Comparison of ENCODE assay signal across 18 mouse cellular contexts in genomic region chr10:67654518-67654917, GRCm38 (mm10).
DNase-seq lines count a peak whose midpoint lies in the region; ATAC-seq and TF ChIP-seq lines count a peak whose summit lies in the region.
"Had no signal": no experiment of that assay in that cellular context is flagged by ENCODE, and none has a peak within 500 bp of the region (broad histone marks: within the 10 kb centered on the region; RNA-seq: fewer than 3 reads in every experiment).

No protein-coding gene starts in this region.

- no peak overlapping the region for H3K4me2 ChIP-seq in lung, embryonic 14.5 days
- H3K4me2 ChIP-seq: forebrain, embryonic 15.5 days; heart, embryonic 12.5 days; hindbrain, embryonic 15.5 days had no signal

- no peaks in the 10 kb centered on the region for H3K9me3 ChIP-seq in heart, embryonic 10.5 days
- no peaks in the 10 kb centered on the region for H3K9me3 ChIP-seq in lung, embryonic 14.5 days (ENCODE audit: low read depth, low read length)
- H3K9me3 ChIP-seq: forebrain, embryonic 15.5 days; heart, embryonic 12.5 days; hindbrain, embryonic 15.5 days had no signal

- no peaks in the 10 kb centered on the region; the same call in 1 of the 2 replicates for H3K27me3 ChIP-seq in heart, embryonic 10.5 days (ENCODE audit: insufficient read depth, poor library complexity, severe bottlenecking)
- H3K27me3 ChIP-seq in lung, embryonic 14.5 days (ENCODE audit: insufficient read depth, low read length): no peaks in the 10 kb centered on the region
- H3K27me3 ChIP-seq: forebrain, embryonic 15.5 days; heart, embryonic 12.5 days had no signal

- no peak for TF ChIP-seq CTCF in lung, embryonic 14.5 days (IDR thresholded peaks at IDR 0.05; ENCODE audit: low read depth)

- WGBS in heart, embryonic 10.5 days: 88% methylated on average over 10 of the region's 10 CpGs
- WGBS in lung, embryonic 14.5 days: 50% methylated on average over 10 of the region's 10 CpGs

- no peaks in the 10 kb centered on the region for H3K36me3 ChIP-seq in heart, embryonic 10.5 days
- H3K36me3 ChIP-seq in lung, embryonic 14.5 days (ENCODE audit: insufficient read depth): no peaks in the 10 kb centered on the region
- H3K36me3 ChIP-seq: forebrain, embryonic 15.5 days; heart, embryonic 12.5 days; hindbrain, embryonic 15.5 days had no signal

- no peaks in the 10 kb centered on the region for H3K4me1 ChIP-seq in heart, embryonic 10.5 days
- H3K4me1 ChIP-seq in lung, embryonic 14.5 days (ENCODE audit: insufficient read depth): no peaks in the 10 kb centered on the region
- H3K4me1 ChIP-seq: forebrain, embryonic 15.5 days; heart, embryonic 12.5 days; hindbrain, embryonic 15.5 days had no signal

- no peak overlapping the region for H3K27ac ChIP-seq in heart, embryonic 10.5 days
- no peak overlapping the region for H3K27ac ChIP-seq in lung, embryonic 14.5 days (ENCODE audit: low read depth)
- H3K27ac ChIP-seq: forebrain, embryonic 15.5 days; heart, adult 2 months; hindbrain, embryonic 15.5 days had no signal

- peak; percentile 52; the same call in 1 of the 2 replicates for ATAC-seq in lung, embryonic 14.5 days (ENCODE audit: insufficient read depth)
- ATAC-seq: forebrain, embryonic 15.5 days had no signal

- peak; percentile 12 to 32 for DNase-seq in cerebellum, postnatal 10 days
- DNase-seq in cerebellum, postnatal 4 days (ENCODE audit: low spot score in 2 of 2): no peak
- DNase-seq in heart, adult 11 months: peak; percentile 88
- DNase-seq in heart, embryonic 10.5 days (ENCODE audit: low spot score): no peak
- DNase-seq in lung, embryonic 14.5 days: peak; percentile 77
- DNase-seq in lung, postnatal 25 days (ENCODE audit: low spot score): no peak
- DNase-seq in lung, postnatal 10 days: peak; percentile 20
- DNase-seq in lung, adult 18-20 months: no peak
- DNase-seq: adrenal gland, postnatal 10 days; cerebellum, adult 11-12 months; cerebellum, adult 9-10 months; cerebellum, postnatal 36 days; gastrocnemius, postnatal 36 days; heart, adult 2 months; heart, postnatal 36 days had no signal

- no peak overlapping the region for H3K4me3 ChIP-seq in heart, embryonic 10.5 days
- H3K4me3 ChIP-seq in lung, embryonic 14.5 days (ENCODE audit: low read depth, low read length): no peak overlapping the region
- H3K4me3 ChIP-seq: forebrain, embryonic 15.5 days; heart, adult 2 months; heart, embryonic 12.5 days; hindbrain, embryonic 15.5 days had no signal

- H3K9ac ChIP-seq in lung, embryonic 14.5 days: no peak overlapping the region
- H3K9ac ChIP-seq: forebrain, embryonic 15.5 days; heart, embryonic 12.5 days; hindbrain, embryonic 15.5 days had no signal

Comparison
In these comparisons a context has a peak if more than half of its experiments do, and no peak if none do; other contexts are left out.
1. DNase-seq: peak in cerebellum, postnatal 10 days (2 of 2), heart, adult 11 months (single experiment), lung, embryonic 14.5 days (single experiment) and lung, postnatal 10 days (single experiment); none in cerebellum, postnatal 4 days (0 of 2), heart, embryonic 10.5 days (single experiment), lung, postnatal 25 days (single experiment) and lung, adult 18-20 months (0 of 2).